Mouse (Mus musculus): ENCODE results near the gene Pts.
A peak's percentile ranks its signal among the peaks of the same experiment; 100 is the strongest.

DNA sequence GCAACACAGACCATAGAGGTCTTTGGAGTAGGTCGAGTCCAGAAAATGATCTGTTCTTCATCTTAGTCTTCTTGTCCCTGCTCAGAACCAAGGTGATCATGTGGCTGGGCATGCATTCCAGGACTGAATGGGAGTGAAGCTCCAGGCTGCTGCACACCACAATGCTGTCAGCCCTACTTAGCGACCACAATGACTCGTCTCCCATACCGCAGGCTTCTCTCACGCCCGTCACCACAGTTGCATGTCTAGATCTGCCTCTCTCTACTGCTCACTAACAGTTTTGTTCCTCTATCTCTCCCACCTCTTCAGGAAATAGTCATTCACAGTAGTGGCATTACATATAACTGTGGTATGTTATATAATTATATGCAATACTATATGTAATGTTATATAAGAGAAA is 7.8 kb downstream of the Pts start:
- TF ChIP-seq TCF12 (IDR thresholded peaks at IDR 0.05; ENCODE audit: insufficient read depth, poor library complexity, severe bottlenecking), result no peak
- TF ChIP-seq MYOG (IDR thresholded peaks at IDR 0.05; ENCODE audit: control insufficient read depth in 1 of 3, insufficient read depth in 1 of 3, insufficient read length in 2 of 3, low read depth in 2 of 3), result peak in 1 of 3 experiments; percentile 35
- no peak for TF ChIP-seq POLR2A (IDR thresholded peaks at IDR 0.05; ENCODE audit: insufficient read length, low read depth)
- TF ChIP-seq MAX (IDR thresholded peaks at IDR 0.05; ENCODE audit: low read depth), result no peak
- peak; percentile 56 for TF ChIP-seq POLR2AphosphoS2 (IDR thresholded peaks at IDR 0.05; ENCODE audit: insufficient read length, low read depth)
- no peak for TF ChIP-seq USF1 (IDR thresholded peaks at IDR 0.05; ENCODE audit: low read depth)
- no peak for TF ChIP-seq E2F4 (IDR thresholded peaks at IDR 0.05; ENCODE audit: insufficient read depth)
- TF ChIP-seq REST (IDR thresholded peaks at IDR 0.05; ENCODE audit: insufficient read depth, insufficient read length), result no peak
- TF ChIP-seq MYOD1 (IDR thresholded peaks at IDR 0.05; ENCODE audit: control insufficient read depth in 1 of 3, insufficient read length in 2 of 3, low read depth in 2 of 3), result no peak
- no peak for TF ChIP-seq SRF (IDR thresholded peaks at IDR 0.05; ENCODE audit: control insufficient read depth, insufficient read length, low read depth)

Measured in myocyte (in vitro differentiated cells).